Mouse (Mus musculus) liver, embryonic 16.5 days (tissue): ENCODE measurements around the gene Acoxl. TPM values are rescaled to one million over a fixed set of nuclear protein-coding genes. Genes with fewer than 3 reads are reported as not detected.

ENCODE experiments used
- ATAC-seq: fragments of 200-750 bp; cut with Nextera tagmentation; 2 replicates; pipeline ENCODE4 v1.8.0; 2017; ENCODE audit warnings: low read depth, mild to moderate bottlenecking, moderate number of reproducible peaks, moderate library complexity
- H3K27ac ChIP-seq: fragments of 300-500 bp; sonication (generic); 2 replicates; pipeline ENCODE4 v1.5.1; 2014; ENCODE audit warnings: mild to moderate bottlenecking, low read length
- H3K27me3 ChIP-seq: fragments of 300-500 bp; sonication (generic); 2 replicates; pipeline ENCODE4 v1.6.1; 2014; ENCODE audit warnings: low read depth, low read length, mixed read lengths; ENCODE audit not compliant: control insufficient read depth, insufficient read depth
- H3K36me3 ChIP-seq: fragments of 300-500 bp; sonication (generic); 2 replicates; pipeline ENCODE4 v1.6.1; 2014; ENCODE audit warnings: mild to moderate bottlenecking; ENCODE audit not compliant: control insufficient read depth, insufficient read depth
- H3K4me1 ChIP-seq: fragments of 300-500 bp; sonication (generic); 2 replicates; pipeline ENCODE4 v1.6.1; 2014; ENCODE audit warnings: low read depth, low read length, mixed read lengths; ENCODE audit not compliant: control insufficient read depth
- H3K4me2 ChIP-seq: fragments of 300-500 bp; sonication (generic); 2 replicates; pipeline ENCODE4 v1.6.1; 2014; ENCODE audit warnings: low read depth, low read length, mixed read lengths
- H3K4me3 ChIP-seq: fragments of 300-500 bp; sonication (generic); 2 replicates; pipeline ENCODE4 v1.5.1; 2014; ENCODE audit warnings: low read depth, mild to moderate bottlenecking, low read length
- H3K9ac ChIP-seq: fragments of 300-500 bp; sonication (generic); 2 replicates; pipeline ENCODE4 v1.6.1; 2014; ENCODE audit warnings: low read depth, low read length
- H3K9me3 ChIP-seq: fragments of 300-500 bp; sonication (generic); replicated peaks from 2 replicates; pipeline ENCODE4 v1.6.1; 2016; ENCODE audit warnings: low read length; ENCODE audit not compliant: control insufficient read depth
- WGBS: fragments of 180-500 bp; shearing (Covaris S2); extraction: QIAGEN DNeasy Blood & Tissue Kit; methylation state at CpG from one replicate; pipeline ENCODE4 v1.1.7; 2014; ENCODE audit not compliant: insufficient replicate concordance; 5-methylcytosine and 5-hydroxymethylcytosine counted together
- polyA plus RNA-seq: library from polyadenylated mRNA; unstranded; fragments of >200 nt; fragmentation: Nextera tagmentation; extraction: Ambion mirVana; gene quantifications from 2 replicates; pipeline ENCODE4 v1.2.1, GENCODE M21; 2015

Acoxl gene
- polyA plus RNA-seq, 1 experiment from 2014 or later = 0.05 TPM

- Histone ChIP-seq H3K4me3 (no peak overlapping the region), H3K4me2 (no peak overlapping the region), H3K36me3 (no peaks in the 10 kb centered on the region), H3K9me3 (no peaks in the 10 kb centered on the region; the same call in 1 of the 2 replicates), H3K27me3 (no peaks in the 10 kb centered on the region), H3K4me1 (no peaks in the 10 kb centered on the region), H3K9ac (no peak overlapping the region), H3K27ac (no peak overlapping the region)
- 50% methylated on average over 3 of the region's 3 CpGs for WGBS
- no peak for ATAC-seq
Measured at GRCm38 (mm10) chr2:128114621-128115020, 275.9 kb downstream of the Acoxl start.

- no peak overlapping the region for H3K9ac ChIP-seq
- H3K27ac ChIP-seq = no peak overlapping the region
- 51% methylated on average over 4 of the region's 4 CpGs for WGBS
- H3K9me3 ChIP-seq = no peaks in the 10 kb centered on the region
- H3K4me3 ChIP-seq = no peak overlapping the region
- H3K4me1 ChIP-seq = no peaks in the 10 kb centered on the region
- H3K4me2 ChIP-seq = no peak overlapping the region
- no peaks in the 10 kb centered on the region for H3K36me3 ChIP-seq
- no peaks in the 10 kb centered on the region for H3K27me3 ChIP-seq
- no peak for ATAC-seq
Measured at GRCm38 (mm10) chr2:128115579-128115978, 276.9 kb downstream of the Acoxl start.

GRCm38 (mm10) chr2:128117605-128118004, 278.9 kb downstream of the Acoxl start:
- H3K9me3 ChIP-seq = no peaks in the 10 kb centered on the region
- no peak overlapping the region for H3K4me2 ChIP-seq
- no peak overlapping the region for H3K9ac ChIP-seq
- no peak overlapping the region for H3K27ac ChIP-seq
- peaks cover 11% of the 10 kb centered on the region for H3K27me3 ChIP-seq
- ATAC-seq = no peak
- no peak overlapping the region for H3K4me3 ChIP-seq
- H3K4me1 ChIP-seq = no peaks in the 10 kb centered on the region
- WGBS = 63% methylated on average over 7 of the region's 7 CpGs
- no peaks in the 10 kb centered on the region for H3K36me3 ChIP-seq

- H3K36me3 ChIP-seq = no peaks in the 10 kb centered on the region
- peaks cover 25% of the 10 kb centered on the region for H3K27me3 ChIP-seq
- no peak for ATAC-seq
- WGBS = 90% methylated on average over 9 of the region's 9 CpGs
- no peak overlapping the region for H3K4me2 ChIP-seq
- H3K27ac ChIP-seq = no peak overlapping the region
- peaks cover 10% of the 10 kb centered on the region for H3K4me1 ChIP-seq
- H3K9me3 ChIP-seq = no peaks in the 10 kb centered on the region
- no peak overlapping the region for H3K4me3 ChIP-seq
- H3K9ac ChIP-seq = no peak overlapping the region
Measured at GRCm38 (mm10) chr2:128118971-128119370, 280.3 kb downstream of the Acoxl start.

GRCm38 (mm10) chr2:128122491-128122890, 283.8 kb downstream of the Acoxl start:
- 0 out of 2 replicates have a peak overlapping the region, but pooled peaks have one; percentile 11 for H3K4me3 ChIP-seq
- WGBS = 2% methylated on average over 9 of the region's 9 CpGs
- no peak overlapping the region for H3K9ac ChIP-seq

GRCm38 (mm10) chr2:128122891-128123771, 284.5 kb downstream of the Acoxl start:
- H3K36me3 ChIP-seq = no peaks in the 10 kb centered on the region
- peaks cover 45% of the 10 kb centered on the region for H3K27me3 ChIP-seq
- H3K4me3 ChIP-seq = peak overlapping the region; percentile 88
- H3K9ac ChIP-seq = no peak overlapping the region
- ATAC-seq = no peak
- 1% methylated on average over 40 of the region's 40 CpGs for WGBS
- no peaks in the 10 kb centered on the region for H3K9me3 ChIP-seq
- H3K27ac ChIP-seq = no peak overlapping the region
- H3K4me1 ChIP-seq = peaks cover 22% of the 10 kb centered on the region
- H3K4me2 ChIP-seq = peak overlapping the region; percentile 92

More at GRCm38 (mm10) chr2:128122491-128122890, 283.8 kb downstream of the Acoxl start:
- H3K27me3 ChIP-seq = peaks cover 45% of the 10 kb centered on the region
- H3K4me1 ChIP-seq = peaks cover 20% of the 10 kb centered on the region
- H3K36me3 ChIP-seq = no peaks in the 10 kb centered on the region
- H3K4me2 ChIP-seq = peak overlapping the region; percentile 92
- no peak overlapping the region for H3K27ac ChIP-seq
- H3K9me3 ChIP-seq = no peaks in the 10 kb centered on the region
- ATAC-seq = no peak

GRCm38 (mm10) chr2:128123921-128124683, 285.4 kb downstream of the Acoxl start:
- H3K4me2 ChIP-seq = peak overlapping the region; percentile 92
- peak overlapping the region; percentile 88 for H3K4me3 ChIP-seq
- no peaks in the 10 kb centered on the region for H3K9me3 ChIP-seq
- ATAC-seq = no peak
- H3K27ac ChIP-seq = no peak overlapping the region
- no peak overlapping the region for H3K9ac ChIP-seq
- peaks cover 3% of the 10 kb centered on the region; the same call in 1 of the 2 replicates for H3K36me3 ChIP-seq
- WGBS = 4% methylated on average over 23 of the region's 23 CpGs
- H3K27me3 ChIP-seq = peaks cover 47% of the 10 kb centered on the region
- peaks cover 27% of the 10 kb centered on the region for H3K4me1 ChIP-seq

- 6% methylated on average over 15 of the region's 15 CpGs for WGBS
- peaks cover 27% of the 10 kb centered on the region for H3K4me1 ChIP-seq
- peak overlapping the region; percentile 92 for H3K4me2 ChIP-seq
- peaks cover 47% of the 10 kb centered on the region for H3K27me3 ChIP-seq
- H3K4me3 ChIP-seq = peak overlapping the region; percentile 88
- H3K9me3 ChIP-seq = no peaks in the 10 kb centered on the region
- peaks cover 3% of the 10 kb centered on the region for H3K36me3 ChIP-seq
- no peak overlapping the region for H3K27ac ChIP-seq
- H3K9ac ChIP-seq = no peak overlapping the region
- no peak for ATAC-seq
Measured at GRCm38 (mm10) chr2:128124693-128125092, 286.0 kb downstream of the Acoxl start.
